Mouse (Mus musculus): ENCODE results near the gene Cdc42bpg.
"Not testable (repeated sequence)": the region's sequence is repeated elsewhere in the genome, so short reads cannot be mapped to it uniquely, and the experiment has no call there.

Cdc42bpg gene

DNA sequence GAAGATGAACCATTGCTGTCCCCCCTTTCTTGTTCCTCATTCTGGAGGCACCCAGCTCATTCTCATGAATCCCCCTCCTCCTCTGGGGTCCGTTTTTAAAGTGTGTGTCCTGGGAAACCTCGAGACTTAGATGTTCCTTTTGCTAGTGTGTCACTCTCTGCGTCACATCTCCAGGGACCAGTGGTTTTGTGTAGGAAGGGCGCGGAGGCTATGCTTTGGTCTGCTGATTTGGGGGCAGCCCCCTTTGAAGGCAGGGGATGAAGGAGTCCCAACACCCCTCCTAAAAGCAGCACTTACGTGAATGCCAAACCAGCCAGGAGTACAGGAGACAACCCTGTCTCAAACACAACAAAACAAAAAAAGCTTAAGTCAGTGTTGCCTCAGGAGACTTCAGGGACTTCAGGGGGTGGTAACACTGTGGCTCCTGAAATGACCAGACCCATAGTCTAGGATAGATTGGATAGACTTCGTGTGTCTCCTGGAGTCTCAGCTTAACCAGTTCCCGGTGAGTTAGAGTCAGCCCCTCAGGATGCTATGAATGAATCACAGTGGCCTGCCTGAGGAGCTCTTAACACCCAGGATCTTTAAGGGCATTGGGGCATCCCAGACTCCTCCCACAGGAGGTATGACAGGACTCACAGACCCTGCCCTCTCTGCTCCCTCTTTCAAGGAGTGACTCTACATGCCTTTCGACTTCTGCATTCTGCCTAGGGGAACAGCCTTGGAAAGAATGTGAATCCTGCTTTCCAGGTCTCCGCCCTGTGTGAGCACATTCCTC lies 28.4 kb upstream of the Cdc42bpg start:
- DNase-seq = no peak

DNA sequence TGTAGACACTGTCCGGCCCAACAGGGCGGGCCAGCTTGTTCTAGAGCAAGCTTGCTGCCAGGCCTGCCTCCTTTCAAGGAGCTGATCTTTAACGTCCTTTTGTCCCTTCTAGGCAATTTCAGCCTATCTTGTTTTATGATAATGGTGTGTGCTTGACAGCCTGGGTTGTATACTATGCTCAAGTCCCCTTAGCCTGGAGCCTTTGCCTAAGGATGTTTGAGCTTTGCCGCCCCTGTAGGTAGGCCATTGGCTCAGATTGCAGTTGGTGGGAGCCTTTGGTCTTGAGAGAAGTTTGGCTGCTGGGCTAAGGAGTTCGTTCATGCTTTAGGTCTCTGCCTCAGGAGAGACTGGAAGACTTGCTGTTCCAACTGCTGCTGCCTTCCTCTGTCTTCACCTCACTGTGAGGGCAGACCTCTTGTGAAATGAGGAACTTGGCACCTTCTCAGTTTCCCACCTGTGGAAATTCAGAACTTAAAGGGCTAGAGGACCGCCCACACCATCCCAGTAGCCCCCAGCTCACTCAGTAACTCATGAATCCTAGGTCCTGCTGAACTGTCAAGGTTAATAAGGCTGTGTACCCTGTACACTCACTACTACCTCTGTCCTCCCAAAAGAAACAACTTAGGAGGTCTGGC lies 27.7 kb upstream of the Cdc42bpg start:
- DNase-seq = no peak

DNA sequence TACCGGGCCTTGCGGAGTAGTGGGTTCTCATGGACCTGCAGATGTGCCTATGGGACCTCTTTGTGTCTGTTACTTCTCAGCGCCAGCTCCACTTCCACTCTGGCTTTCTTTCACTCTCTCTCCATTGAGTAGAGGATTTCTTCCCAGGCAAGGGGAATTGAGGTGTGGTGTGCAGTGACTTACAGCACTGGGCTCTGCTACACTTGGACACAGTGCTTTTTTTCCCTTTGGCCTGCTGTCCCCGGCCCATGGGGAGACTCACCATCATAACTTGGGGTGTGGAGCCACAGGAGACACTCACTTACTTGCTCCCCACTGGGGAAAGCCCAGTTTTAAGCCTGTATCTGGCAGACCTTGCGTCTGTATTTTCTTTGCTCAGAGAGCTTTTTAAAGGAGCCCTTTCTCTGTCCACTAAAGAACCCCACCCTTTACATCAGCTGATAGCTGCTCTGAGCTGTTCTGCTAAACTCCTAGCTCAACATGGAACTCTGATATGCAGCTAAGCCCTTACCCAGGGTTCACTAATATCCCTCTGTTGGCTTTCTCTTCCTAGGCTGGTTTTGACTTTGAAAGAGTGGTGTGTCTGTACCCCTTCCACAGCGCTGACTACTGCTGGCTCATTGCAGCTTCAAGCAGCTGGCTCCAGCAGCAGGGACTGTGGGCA lies 26.6 kb upstream of the Cdc42bpg start:
- no peak for DNase-seq

DNA sequence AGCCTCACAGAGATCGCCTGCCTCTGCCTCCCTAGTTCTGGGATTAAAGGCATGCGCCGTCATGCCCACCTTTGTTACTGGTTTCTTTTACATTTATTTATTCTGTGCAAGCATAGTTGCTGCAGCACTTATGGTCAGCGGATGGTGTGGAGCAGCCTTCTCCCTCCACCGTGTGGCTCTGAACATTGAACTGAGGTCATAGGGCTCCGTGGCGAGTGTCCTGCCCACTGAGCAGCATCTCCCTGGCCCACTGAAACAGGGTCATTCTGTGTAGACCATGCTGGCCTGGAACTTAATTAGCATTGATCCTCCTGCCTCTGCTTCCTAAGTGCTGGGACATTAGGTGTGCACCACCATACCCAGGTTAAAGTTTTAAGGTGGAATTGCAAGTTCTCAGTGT lies 25.7 kb upstream of the Cdc42bpg start:
- no peak for DNase-seq

DNA sequence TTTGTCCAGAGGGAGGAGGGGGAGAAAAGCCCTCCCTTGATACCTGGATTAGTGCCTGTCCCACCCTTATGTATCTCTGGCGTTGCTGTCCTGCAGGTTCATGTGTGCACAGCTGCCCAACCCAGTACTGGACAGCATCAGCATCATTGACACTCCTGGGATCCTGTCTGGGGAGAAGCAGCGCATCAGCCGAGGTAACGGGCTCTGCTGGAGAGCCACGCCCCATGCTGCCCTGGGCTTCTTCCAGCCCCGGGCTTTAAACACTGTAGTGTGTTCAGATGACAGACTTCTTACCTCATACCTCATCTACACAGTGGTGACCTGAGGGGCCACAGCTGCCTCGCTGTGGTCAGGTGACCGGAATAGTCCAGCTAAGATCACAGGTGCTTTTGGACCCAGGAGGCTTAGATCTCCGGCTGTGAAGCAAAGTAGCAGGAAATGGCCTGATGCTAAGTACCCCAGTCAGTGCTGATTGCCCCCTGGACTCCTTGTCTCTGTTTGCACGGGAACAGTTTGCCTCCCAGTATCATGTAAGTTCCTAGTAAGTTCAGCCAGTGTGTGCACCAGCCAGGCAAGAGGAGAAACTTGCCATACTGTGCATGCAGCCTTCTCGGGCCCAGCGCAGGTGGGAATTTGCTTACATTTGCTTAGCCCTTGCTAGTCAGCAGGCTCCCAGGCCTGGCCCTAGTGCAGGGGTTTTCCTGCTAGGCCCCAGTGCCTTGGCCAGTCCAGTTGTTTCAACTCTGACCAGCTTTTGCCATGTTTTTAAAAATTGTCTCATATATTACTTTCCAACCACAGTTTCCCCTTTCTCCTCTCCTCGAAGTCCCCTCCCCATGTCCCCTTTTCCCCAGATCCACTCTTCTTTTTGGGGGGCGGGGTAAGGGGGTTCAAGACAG lies 24.9 kb upstream of the Cdc42bpg start:
- DNase-seq = no peak

DNA sequence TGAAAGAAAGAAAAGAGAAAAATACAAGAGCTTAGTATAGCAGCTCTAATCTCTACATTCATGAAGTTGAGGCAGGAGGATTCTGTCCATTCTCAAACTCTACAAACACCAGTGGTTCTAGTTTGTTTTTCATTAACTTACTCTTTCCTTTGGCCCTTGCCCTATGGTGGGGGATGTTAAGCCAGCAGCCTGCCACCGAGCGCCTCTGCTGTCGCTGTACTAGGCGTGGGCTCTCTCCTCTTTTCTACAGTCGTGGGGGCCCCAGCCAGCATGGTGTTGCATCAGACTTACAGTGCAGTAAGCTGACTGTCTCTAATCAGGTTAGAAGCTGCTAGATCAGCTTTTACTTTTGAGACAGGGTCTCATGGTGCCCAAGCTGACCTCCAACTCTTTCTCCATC lies 23.3 kb upstream of the Cdc42bpg start:
- DNase-seq = no peak

DNA sequence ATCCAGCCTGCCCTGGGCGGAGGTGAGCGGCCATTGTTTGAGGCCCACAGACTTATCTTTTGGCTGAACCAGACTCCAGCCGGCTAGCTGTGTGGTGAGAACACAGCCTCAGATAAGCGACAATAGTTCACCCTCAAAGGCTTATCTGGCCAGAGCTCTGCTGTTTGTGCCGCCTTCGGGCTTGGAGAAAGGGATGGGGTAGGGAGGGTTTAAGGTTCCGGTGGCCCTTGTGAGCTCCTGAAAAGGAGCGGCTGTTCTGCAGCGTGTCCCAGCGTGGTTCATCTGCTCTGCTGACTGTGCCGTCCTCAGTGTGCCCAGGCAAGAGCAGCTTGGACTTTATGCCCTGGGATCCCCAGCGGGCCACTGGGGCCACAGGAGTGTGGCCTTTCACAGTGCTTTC lies 21.8 kb upstream of the Cdc42bpg start:
- no peak for DNase-seq

DNA sequence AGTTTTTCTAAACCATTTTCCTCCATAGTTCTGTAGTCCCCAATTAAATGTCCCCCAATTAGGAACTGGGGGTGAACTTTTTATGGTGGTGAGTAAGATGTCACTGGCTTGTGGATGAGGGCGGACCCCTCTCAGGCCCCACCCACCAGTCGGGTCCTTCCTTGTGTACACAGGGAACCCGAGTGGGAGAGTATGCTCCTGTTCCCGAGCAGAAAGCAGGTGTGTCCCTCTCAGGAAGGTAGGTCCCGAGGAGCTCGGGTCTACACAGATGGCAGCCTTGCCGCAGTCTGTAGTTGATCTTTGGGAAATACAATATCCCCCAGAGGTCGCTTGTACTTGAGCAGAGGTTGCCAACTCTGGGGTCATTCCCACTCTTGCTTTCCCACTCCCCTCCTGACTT lies 21.0 kb upstream of the Cdc42bpg start:
- DNase-seq = no peak

DNA sequence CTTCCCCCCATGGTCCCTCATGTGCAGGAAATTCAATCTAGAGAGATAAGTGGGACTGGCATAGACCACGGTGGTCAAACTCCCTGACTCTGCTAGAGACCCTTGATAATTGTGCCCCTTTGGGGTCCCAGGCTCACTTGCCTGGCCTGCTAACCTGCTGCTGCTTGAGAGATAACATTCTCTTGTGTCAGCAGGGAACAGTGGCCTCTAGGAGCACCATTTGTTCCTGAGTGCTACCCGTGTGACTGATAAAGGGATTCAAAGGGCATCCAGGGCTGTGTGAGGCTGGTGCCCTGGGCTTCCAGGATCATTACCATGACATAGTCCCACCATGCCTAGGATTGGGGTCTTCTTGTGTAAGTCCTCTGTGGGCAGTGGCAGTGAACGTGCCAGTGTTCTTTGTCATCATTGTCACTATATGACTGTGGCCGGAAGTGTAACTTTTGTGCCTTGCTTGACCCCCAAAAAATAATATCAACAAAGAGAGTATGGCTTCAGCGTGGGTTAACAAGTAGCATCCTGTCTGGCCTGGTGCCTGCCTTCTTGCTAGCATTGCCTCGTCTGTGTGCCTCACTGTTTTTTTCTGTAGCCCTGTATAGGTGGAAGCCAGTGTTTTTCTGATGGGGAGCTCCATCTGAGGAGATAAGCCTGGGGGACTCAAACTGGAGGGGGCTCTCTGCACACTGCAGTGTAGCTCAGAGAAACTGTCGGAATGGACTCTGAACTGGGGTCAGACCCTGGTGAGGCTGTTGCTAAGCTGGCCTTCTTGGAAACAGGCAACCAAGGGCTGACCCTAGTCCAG lies 20.4 kb upstream of the Cdc42bpg start:
- no peak for DNase-seq

DNA sequence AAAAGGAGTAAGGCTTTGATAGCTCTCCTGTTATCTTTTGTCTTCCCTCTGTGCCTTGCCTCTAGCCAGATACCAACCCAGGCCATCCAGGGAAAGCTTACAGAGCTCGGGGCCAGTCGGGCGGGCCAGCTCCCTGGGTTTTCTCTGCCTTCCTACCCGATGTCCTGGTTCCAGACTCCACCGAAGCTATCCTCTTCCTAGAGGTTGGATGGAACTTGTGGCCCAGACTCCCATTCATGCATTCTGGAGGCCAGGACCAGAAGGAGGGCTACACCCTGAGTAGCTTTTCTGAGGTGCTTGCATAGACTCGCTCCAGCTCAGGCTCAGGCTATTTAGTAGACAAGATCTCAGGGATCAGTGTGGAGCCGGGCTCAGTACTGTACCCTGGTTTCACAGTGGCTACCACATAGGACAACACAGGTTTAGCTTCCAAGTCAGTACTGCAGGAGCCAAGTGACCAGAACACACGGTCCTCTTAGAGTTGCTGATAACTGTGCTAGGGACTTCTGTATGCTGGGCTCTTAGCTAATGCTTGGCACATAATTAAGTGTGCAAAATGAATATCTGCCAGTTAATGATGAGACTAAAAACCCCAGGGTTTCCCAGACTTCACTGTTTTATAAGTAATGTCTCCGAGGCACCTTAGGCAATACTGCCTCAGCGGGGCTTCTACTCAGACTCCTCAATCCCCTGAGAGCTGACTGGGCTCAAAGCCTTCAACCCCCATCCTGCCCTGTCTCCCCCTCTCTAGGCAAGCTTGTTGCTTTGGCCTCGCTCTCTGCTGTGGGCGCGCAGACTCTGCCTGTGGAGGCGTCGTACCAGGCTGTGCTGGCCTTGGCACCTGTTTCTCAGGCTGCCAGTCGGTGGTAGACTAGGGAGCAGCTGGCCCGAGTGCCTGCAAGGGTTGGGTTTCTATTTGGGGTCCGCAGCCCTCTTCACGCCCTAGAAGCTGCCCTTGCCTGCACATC lies 19.5 kb upstream of the Cdc42bpg start:
- DNase-seq = peak; percentile 77

DNA sequence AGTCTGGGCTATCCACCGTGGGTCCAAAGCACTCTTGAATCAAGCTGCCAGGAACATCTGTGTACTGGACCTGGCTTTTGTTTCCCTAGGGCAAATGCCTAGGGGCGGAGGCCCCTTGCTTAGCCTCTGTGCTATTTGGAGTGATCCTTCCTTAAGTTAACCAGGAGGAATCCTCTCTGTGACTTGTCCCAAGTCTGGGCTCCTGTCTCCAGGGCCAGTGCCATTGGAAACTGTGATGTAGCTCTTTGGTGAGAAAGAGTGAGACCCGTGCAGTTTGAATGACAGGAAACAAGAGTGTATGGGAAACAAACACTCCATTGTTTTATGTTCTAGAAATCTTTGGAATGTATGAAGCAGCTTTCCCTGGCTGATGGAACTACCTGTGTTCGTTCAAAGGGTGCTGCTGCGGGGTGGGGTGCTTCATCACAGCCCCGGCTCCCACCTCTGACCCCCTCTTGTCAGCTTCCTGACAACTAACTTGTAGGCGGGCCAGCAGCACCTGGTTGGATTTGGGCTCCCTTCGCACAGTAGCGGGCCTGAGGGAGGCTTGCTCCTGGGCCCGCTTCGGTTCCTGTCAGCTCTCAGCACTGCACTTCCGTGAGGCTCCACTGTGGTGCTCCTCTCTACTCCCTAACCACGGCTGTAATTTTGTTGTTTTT lies 17.9 kb upstream of the Cdc42bpg start:
- no peak for DNase-seq

DNA sequence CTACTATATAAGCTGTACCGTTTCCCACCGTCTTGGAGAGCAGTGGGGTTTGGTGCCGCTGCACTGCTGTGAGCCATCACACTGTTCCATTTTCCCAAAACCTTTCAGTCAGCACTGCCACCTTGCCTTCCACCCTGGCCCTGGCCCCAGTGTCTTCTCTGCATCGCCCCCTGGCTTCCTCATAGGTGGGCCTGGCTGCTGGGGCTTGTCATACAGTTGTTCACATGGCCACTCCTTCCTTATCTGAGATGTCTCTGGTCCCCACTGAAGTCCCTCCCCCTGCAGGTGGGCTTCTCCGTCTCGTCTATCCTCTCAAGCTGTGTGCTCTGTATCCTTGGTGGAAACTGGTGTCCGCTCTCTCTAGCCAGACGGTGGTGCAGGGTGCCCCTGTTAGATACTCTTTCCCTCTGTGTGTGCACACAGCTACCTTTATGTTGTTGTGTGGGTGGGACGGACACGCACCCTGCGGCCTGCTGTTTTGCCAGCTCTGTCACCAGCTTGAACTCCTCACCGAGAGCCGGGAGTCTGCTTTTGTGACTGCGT lies 16.5 kb upstream of the Cdc42bpg start:
- DNase-seq = no peak

DNA sequence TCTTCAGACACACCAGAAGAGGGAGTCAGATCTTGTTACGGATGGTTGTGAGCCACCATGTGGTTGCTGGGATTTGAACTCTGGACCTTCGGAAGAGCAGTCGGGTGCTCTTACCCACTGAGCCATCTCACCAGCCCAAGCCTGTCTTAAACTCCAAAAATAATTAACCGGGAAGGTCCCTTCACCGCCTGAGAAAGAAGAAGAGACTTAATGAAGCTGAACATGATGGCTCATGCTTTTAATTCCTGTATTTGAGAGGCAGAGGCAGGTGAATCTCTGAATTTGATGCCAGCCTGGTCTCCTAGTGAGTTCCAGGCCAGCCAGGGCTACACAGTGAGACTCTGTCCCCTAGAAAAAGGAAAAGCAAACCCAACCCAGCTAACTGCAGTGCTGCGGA lies 15.5 kb upstream of the Cdc42bpg start:
- DNase-seq = not testable (repeated sequence)

DNA sequence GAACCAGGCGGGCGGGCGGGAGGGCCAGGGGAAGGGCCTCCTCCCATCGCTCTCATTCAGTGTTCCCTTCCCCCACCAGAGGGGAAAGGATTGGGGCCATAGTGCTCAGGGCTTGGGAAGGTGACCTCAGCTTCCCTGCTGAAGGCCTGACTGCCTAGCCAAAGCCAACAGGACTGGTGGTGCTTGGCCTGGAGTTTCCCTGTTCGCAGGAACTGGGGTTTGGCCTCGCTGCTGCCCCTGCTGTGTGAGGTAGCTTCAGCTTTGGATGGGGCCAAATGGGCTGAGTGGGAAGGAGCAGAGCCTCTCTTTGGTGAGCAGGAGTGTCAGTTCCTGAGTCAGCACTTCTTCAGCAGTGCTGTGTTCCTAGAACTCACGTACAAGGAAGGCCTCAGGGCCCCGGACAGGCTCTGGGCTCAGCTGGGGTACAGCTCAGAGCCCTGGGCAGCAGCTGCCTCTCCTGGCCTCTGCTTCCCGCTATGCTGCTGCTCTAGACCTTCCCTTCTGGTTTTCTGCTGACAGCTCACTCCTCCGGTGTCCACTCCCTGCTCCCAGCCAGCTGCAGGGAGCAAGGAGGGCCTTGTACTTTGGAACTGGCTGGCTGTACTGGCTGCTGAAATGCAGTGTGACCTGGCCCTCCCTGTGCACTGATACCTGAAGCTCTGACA lies 15.0 kb upstream of the Cdc42bpg start:
- DNase-seq = peak; percentile 89

DNA sequence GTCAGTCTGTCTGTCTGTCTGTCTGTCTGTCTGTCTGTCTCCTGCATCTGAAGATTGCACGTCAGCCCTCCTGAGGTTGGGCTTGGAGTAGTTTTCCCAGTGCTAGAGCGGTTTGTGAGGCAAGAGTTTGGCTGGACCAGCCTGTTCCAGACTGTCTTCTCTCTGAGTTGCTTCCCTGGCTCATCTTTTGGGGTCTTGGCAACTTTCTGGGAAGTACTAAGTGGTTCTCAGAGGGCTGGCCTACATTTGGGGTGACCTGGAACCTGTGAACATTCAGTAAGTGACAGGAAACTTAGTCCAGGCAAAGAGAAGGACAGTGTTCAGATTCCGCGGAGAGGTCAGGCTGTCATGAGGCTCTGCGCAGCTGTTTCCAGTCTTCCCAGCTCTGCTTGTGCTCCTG lies 14.0 kb upstream of the Cdc42bpg start:
- no peak for DNase-seq

DNA sequence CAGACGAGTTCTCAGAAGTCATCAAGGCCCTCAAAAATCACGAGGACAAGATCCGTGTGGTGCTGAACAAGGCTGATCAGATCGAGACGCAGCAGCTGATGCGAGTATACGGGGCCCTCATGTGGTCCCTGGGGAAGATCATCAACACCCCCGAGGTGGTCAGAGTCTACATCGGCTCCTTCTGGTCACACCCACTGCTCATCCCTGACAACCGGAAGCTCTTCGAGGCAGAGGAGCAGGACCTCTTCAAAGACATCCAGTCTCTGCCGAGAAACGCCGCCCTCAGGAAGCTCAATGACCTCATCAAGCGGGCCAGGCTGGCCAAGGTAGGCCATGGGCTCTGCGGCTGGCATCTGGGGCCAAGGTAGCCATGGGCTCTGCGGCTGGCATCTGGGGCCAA lies 12.0 kb upstream of the Cdc42bpg start:
- DNase-seq = no peak

DNA sequence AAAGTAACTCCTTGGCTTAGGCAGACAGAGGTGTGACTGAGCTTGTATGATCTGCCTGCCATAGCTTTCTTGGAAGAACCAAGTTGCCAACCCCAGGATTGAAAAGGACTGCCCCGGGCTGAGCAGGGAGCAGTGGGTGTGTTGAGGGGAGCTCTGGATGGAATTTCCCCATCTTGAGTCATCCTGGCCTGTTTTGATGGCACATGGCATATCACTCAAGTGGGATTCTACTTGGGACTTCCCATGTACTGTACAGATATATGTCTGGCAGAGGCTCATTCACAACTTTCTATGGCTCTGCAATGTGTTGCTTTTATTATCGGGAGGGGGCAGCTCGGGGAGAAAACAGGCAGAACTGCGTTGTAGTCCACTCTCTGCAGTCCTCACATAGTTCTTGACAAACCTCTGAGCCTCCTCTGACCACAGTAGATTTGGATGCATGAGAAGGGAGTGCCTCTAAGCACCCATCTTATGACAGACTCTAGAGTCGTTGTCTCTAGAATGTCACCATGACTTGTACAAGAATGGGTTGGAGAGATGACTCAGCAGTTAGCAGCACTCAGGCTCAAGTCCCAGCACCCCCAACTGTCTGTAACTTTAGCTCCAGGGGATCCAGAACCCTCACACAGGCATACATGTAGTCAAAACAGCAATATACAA lies 9.6 kb upstream of the Cdc42bpg start:
- DNase-seq = no peak

DNA sequence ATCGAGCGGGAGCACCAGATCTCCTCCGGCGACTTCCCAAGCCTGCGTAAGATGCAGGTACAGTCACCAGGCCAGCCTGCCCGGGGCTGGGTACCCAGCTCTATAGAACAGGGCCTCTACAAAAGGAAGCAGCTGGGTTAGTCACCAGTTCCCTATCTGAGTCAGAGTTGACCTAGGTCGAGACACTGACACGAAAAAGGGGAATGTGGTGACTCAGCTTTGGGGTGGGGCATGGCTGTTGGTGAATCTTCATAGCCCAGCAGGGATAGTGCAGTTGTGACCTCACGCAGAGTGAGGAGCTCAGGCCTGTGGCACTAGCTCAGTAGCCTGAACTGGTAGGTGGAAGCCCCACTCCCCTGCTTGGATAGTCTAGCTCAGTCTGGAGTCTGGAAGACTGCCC lies 8.6 kb upstream of the Cdc42bpg start:
- DNase-seq = no peak

DNA sequence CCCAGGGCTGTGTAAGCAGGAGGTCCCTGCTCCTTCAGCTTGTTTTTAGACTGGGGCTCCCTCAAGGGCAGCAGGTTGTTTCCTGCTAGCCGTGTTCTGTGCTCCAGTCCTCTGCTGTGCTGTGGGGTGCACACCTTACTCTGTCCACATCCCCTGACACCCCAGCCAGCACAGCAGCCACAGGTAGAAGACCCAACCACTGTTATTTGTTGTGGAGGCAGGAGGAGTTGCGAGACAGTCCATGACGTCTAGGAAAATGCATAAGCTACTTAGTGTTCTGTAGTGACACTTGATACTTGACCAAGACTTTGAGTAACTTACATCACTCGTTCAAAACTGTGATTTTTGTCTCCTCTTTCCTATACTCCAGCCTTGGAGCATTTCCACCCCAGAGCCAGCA lies 7.3 kb upstream of the Cdc42bpg start:
- no peak for DNase-seq
